Mouse (Mus musculus) frontal cortex, postnatal 25 days (tissue): ENCODE measurements at regions not wholly inside any gene's neighbourhood (a gene's known extent, or its start where the extent isn't known, plus 50 kb on each side); places are given as distances from the start of the nearest gene placed in this dataset.
A peak's percentile ranks its signal among the peaks of the same experiment; 100 is the strongest.

Experiments
- DNase-seq, 2 experiments: peaks; one replicate each; pipeline ENCODE4 v3.0.0; 2022; ENCODE audit warnings: low spot score in 2 of 2

DNA sequence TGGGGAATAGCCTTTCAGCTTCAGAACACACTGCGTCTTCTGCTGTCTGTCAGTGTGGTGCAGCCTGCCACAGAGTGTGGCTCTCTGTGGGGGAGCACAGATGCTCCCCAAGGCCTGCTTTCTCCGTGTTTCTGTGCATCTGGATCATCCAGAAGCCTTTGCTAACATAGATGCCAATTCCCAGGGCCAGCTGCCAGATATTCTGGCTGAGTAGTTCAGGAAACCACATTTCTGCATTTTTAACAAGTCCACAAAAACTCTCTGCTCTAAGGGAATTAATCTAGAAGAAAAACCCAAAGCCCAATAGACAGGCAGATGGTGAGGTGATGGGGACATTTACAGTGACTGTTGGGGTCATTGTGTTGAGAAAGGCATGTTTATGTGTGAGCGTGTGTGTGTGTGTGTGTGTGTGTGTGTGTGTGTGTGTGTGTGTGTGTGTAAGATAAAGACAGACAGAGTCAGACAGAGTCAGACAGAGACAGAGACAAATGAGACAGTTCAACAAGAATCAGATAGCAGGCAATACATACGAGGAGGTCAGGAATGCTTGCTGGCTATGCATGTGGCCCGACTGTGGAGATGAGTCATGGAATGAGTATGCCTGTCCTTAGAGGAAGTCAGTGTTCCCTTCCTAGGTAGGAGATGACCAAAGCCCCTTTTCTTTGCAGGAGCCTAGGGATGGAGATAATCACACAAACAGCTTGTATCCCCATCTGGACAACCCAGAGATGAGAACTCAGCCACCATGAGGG is 176.3 kb upstream of the Spaca1 start:
- peak; percentile 15 to 41 for DNase-seq

DNA sequence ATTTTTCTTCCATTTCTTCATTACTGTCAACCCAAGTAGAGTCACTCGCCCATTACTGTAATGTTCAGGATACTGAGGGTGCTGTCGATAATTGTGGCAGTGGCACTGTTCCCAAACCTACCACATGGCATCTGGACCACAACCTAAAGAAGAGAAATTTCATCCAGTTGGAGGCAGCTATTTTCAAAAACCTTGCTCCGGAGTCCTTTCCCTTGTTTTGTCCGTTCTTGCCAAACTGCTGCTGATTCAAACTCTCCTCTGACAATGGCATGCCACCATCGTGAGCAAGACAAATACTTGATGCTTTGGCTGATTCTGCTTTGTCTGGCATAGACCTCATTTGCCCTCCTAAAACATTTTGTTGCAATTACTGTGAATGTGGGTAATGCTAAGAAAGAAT is 176.9 kb upstream of the Spaca1 start:
- DNase-seq = no peak

DNA sequence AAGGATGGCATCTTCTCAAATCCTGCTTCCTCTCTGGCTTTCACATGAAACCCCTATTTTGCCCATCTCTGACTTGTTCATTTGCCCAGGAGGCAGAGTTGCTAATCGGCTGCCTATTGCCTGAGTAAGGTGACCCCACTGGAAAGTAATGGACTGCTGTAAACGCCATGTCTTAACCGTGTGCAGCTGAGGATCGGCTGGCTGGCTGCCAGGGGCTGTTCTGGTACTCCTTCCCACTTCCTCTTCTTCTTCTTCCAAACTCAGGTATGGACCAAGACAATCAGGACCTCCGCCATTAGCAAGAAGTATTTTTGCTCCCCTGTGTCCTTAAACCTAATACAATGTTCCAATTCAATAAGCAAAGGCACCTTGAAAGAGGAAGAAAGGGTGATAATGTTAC is 177.6 kb upstream of the Spaca1 start:
- DNase-seq = no peak

DNA sequence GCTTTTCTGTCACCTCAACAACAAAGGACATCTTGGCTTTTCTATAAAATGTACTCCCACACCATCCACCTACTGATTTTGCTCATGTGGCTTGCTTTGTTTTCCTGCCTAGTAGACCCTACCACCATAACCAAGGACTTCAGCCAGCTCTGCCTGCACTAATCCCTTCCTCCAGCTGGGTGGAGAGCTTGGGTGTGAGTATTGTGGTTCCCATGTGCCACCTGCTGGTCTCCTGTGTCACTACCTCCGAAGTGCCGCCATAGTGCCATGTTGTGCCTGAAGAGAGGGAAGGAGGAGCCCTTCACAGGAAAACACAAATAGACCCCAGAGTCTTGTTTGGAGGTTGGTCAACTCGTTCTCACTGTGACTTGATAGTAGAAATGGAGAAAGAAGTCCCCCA is 181.3 kb upstream of the Spaca1 start:
- peak; percentile 54 to 66 for DNase-seq

DNA sequence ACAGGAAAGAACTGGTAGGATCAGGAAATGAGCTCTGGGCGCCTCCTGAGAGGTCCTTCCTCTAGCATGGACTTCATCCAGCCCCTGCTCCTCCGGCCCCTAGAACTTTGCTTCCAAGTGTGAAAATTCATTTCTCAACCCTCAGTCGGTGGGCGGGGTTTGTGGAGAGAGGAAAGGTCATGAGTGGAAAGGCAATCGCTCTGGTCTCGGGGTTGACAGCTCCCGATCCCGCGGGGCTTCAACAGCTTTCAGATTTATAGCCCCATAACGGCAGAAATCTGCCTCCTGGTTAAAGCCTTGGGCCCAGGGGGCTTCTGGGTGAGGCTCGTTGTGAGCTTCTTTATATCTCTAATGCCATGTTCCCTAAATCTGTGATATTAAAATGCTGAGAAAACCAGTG is 184.2 kb upstream of the Spaca1 start:
- no peak for DNase-seq

DNA sequence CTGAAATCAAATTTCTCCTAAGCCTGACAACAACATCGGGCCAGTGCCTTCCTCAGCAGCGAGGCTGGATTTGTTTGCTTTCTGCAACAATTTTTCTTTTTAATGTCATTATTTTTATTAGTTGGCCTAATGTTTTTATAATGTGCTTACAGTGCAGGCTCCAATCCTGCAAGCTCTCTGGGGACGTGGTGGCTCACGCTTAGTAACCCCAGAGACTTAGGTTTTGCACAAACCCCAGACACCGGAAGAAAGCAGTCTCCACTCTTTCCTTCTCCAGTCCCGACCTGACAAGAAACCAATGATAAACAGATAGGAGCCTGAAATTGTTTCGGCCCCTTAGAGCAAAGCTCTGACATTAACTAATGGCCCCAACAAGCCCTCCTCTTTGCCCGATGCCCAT is 184.7 kb upstream of the Spaca1 start:
- no peak for DNase-seq

DNA sequence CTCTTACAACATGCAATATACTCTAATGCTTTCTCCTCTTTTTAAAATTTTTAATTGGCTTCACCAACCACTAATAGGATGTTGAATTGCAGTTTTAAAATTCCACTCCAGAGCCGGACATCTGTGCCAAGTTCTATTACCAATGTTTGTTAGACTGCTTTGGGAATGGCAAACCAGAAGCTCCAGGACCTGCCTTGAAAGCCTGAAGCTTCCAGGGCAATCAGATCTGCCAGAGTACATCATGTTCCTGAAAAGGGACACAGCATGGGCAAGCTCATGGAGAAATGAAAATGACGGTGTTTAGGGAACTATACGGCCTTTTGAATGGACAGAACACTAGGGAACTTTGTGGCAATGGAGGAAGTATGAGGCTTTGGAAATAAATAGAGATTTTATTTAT is 187.8 kb upstream of the Spaca1 start:
- DNase-seq = no peak

DNA sequence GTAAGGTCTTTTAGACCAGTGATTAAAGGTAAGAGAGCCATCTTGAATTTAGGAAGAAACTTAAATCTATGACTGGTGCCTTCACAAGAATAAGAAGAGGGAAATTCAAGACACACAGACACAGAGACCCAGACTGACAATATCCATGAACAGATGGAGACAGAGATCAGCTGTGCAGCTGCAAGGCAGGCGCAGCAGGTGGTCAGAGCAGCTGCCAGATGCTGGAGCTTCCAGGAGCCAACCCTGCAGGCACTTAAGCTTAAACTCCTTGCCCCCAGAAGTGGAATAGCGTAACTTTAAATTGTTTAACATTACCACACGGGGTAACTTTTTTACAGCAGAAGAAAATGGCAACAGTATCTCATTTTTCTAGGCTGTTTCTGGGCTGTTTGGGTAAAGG is 189.6 kb upstream of the Spaca1 start:
- no peak for DNase-seq

DNA sequence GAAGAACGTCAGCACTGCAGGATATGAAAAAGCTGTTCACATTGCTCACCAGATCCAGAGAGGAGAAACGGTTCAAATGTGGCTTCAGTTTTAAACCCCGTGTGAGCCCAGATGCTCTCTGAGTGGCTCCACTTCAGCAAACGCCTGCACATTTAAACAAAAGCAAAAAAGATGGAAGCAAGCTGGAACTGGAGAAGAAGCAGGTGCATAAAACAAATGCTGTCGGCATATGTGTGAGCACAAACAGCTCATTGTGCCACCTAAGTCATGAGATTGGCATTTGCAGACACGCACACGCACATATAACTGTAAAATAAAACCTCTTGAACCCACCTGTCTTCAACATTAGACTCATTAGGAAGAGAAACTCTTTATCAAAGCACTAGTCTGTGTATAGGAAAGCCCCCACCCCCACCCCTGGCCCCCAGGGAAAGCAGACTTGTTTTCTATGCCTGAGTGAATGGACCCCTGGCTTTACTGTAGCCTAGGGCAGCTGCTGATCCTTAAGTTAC is 191.1 kb upstream of the Spaca1 start:
- no peak for DNase-seq

DNA sequence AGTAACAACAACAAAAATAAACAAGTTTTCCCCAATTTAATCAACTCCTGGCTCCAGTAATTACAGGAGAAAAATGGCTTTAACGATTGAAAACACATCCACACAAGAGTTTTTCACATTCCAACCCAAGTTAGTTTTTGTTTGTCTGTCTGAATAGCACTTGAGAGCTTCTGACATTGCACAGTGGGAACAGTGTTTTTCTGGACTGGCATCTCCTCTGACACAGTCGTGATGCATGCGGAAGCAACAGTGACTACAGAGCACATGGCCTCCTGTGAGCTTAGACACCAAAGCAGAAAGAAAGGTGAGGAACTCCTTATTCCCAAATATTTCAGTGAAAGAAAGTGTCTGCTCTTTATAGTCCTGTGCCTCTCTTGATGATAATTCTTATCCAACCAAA is 191.7 kb upstream of the Spaca1 start:
- DNase-seq = no peak

DNA sequence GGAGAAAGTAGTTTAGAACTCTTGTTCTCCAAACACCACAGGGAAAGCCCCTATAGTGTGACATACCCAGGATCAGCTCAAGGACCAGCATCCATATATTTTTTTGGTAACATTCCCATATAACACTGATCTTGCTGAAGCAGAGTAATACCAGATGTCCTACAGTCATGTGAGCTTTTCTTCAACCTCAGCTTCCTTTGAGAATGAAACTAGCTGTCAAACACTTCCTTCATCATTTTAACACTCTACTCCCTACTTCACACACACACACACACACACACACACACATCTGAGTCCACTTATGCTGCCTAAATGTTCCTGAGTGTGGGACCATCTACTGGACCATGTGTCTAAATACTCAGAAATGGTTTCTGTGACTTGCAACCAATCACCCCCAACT is 209.5 kb upstream of the Spaca1 start:
- no peak for DNase-seq

DNA sequence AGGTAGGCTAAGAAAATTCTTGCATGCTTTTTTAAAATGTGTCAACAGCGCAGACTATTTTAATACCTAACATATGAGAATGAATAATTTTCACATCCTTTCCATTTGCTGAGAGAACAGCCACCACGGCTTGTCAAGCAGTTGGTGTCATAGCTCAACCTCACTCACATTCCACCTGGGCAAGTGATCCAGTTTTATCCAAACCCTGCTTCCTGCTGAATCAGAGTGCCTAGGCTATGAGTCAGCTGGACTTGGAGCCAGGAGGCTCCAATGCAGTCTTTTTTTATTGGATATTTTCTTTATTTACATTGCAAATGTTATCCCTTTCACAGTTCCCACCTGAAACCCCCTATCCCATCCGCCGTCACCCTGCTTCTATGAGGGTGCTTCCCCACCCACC is 210.5 kb upstream of the Spaca1 start:
- no peak for DNase-seq

DNA sequence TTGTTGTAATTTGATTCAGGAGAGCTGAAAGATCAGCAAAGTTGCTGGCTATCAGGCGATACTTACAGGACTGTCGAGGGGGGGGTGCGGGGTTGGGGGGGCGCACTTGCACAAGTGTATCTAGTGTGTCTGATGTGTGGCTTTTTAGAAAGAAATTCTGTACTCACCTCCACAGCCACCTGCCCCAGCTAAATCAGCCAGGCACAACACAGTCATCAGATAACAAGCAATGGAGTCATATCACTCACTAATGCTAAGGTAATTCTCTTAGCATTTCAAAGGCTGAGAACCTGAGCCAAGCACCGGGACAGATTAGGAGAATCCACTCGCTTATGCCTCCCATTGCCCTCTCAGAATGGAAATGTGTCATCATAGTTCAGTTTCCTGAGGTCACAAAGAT is 211.8 kb upstream of the Spaca1 start:
- DNase-seq = no peak

DNA sequence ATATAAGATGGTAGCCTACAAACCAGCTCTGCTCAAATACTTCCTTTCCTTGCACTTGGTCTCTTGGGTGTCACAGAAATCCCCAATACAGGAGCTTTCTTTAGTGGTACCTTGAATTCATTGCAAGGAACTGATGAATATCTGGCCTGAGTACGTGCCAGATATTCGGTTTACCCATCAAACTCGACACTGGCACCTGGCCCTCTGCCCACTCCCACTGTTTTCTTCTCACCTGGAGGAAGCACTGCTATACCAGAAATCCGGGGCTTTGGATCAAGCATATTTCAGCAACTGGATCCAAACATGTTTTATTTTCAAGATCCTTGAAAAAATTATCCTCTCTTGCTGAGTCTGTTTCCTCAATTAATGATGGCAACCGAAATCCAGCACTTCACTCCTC is 214.4 kb upstream of the Spaca1 start:
- no peak for DNase-seq

DNA sequence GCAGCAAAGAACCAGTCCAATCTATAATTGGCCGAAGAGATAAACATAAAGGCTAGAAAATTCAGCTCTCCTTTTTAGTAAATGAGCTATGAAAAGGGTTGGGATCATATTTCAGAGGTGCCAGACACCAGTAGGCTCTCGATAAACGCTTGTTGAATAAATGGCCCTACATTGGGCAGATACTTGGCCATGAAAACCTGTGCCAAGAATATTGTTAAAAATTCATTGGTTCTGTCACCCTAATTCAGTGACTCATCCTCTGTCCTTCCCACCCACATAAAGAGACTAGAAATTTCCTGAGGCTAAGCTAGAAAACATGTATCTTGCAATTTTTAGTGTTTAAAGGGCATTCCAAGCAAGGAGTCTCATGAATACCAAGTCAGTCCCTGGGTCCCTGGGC is 224.3 kb upstream of the Spaca1 start:
- DNase-seq = no peak

DNA sequence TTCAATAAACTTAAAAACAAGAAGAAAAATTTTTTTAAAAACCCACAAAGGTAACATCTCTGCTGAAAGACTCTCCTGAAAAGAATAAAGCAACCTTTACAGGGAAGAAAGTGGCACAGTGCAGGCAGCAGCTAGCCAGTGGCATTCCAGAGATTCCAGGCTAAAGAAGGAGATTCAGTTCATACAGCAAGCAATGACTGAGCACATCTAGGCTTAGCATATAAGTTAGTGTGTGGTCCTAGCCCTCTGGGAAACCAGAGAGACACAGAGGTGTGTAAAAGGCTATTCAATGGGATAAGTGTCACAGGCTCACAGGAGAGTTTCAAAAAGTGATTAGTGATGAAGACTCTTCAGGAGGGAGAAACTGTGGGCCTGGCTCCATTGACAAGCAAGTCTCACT is 225.4 kb upstream of the Spaca1 start:
- no peak for DNase-seq

DNA sequence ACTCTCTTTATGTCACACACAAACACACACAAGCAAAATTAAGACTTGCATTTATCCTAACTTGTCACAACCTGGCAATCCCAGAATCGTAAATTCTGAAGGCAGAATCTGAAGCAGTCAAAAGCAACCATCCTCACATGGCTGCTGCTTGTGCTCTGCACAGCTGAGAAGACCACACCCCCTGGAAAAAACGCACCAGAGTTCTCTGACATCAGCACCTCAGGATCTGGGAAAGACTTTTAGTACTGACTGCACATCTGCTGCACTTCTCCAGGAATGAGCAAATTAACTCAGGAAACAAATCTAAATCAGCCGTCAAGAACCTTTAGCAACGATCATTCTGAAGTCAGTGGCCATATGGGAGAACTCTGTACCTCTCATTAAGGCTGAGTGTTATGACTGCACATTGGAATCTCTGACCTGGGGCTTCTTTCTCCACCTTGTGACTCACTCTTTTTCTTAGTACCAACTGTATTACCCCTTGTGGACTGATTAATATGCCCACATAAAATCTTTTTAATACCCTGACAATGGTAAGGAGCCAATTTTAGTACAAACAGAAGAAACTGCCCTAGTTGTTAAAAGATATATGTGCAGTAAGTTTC is 248.1 kb upstream of the Akirin2 start:
- no peak for DNase-seq

DNA sequence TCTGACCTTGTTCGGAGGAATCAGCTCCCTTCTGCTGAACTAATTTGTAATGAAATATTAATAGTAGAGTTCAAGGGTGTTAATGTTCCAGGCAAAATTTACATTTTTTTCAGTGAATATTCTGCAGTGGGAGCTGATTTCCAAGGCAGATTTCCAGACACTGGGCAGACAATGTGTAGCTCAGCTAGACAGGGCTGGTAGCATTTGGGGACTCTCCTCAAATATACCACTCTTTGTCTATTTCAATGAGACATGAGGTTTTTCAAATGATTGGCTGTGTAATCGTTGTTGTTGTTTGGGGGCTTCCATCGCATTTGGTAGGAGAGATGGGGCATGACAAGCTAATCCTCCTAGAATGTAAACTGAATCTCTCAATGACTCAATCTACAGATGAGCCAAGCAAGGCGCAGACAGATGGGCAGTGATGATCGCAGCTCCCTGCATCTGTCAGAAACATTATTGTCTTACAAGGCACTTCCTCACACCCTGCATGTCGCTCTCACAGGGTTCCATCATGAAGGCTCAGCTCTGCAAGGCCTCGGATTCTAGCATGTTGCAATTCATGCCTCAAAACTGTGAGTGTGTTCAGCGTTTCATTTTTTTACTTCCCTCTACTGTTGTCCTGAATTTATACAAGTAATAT is 241.7 kb upstream of the Akirin2 start:
- no peak for DNase-seq

DNA sequence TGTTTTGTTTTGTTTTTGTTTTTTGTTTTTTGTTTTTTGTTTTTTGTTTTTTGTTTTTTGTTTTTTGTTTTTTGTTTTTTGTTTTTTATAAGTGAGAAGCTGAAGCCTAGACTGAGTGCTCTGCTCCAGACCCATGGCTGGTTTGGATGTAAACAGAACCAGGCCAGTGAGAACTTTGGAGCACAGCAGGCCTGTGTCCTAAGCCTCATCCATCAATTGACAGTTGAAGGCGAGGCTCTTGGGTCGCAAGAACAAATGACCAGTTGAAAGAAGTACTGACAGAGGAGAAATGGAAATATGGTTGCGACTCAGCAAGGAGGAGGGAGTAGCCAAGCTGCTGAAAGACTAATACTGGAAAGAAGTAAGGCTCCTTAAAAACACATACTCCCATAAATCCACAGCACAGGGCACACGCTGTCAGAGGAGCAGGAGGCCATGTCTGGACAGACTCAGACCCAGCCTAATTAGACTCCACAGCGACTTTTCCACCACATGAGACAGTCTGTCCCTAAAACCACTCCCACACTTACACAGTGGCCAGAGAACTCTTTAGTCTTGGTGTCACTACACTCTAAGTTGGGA is 240.6 kb upstream of the Akirin2 start:
- DNase-seq = no peak

DNA sequence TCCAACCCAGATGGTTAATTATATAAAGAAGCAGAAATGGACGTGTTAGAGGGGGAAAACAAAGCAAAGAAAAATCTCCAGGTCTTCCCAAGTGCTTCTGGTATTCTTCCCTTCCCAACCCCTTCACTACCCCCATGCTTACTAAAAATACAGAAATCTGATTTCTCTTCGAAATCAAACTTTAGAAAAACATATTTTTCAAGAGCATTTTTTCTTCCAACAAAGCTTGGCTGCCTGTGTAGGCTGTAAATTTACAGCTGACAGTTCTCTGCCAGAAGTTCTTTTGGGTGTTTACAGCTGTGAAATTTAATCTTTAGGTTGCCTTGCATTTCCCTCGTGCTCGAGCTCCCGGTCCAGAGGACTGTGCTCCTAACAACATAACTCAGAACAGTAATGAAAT is 234.9 kb upstream of the Akirin2 start:
- no peak for DNase-seq

DNA sequence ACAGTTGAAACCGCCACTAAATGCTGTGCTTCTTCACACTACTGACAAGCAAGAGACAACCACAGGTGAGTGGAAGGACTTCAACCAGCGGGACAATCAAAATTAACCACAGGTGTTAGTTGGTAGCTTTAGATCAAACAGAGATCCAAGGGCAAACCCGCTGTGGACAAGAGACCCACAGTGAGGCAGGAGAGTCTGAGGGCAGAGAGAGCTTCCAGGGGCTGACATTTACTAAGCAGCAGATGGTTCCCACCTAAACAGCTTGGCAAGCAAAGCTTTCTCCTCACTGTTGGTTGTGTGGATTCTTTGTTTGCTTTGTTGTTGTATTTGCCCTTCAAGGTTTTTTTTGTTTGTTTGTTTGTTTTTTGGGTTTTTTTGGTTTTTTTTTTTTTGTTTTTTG is 227.9 kb upstream of the Akirin2 start:
- no peak for DNase-seq

DNA sequence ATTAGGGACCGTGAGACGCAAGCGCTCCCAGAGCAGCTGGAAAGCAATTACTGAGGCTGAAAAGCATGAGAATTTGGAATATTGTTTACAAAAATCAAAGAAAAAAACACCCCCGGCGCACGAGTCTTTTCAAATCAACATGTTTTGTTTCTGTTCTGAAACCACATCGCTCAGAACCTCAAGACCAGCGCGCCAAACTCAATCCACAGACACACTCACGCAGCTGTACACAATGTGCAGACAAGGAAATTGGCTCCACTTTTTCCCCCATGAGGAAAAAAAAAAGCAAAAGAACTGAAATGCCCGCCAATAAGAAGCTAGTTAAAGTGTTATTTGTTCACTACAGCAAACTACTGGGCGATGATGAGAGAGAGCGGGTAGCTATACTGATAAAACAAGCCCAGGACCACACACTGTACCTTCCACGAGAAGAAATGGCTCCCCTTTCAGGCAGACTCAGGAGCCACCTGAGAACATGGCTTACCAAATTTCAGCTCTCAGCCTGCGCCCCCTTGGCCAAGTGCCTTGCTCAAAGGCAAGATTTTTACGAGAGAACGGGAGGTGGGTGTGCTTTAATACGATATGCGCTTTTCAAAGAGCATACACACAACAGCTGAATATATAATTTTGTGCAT is 222.5 kb upstream of the Akirin2 start:
- DNase-seq = no peak
